Mouse (Mus musculus) liver, embryonic 15.5 days (tissue): ENCODE data around the gene 3110021N24Rik. TPM values are rescaled to one million over a fixed set of nuclear protein-coding genes. Genes with fewer than 3 reads are reported as not detected.

Experiments used
- ATAC-seq: fragments of 200-750 bp; cut with Nextera tagmentation; 2 replicates; pipeline ENCODE4 v1.8.0; 2017; ENCODE audit warnings: moderate number of reproducible peaks, mild to moderate bottlenecking, moderate library complexity; ENCODE audit not compliant: insufficient read depth
- H3K27ac ChIP-seq: fragments of 300-500 bp; sonication (generic); replicated peaks from 2 replicates; pipeline ENCODE4 v1.5.1; 2015; ENCODE audit warnings: mild to moderate bottlenecking, inconsistent platforms
- H3K27me3 ChIP-seq: fragments of 300-500 bp; sonication (generic); 2 replicates; pipeline ENCODE4 v1.6.1; 2015; ENCODE audit warnings: mild to moderate bottlenecking, inconsistent platforms
- H3K36me3 ChIP-seq: fragments of 300-500 bp; sonication (generic); replicated peaks from 2 replicates; pipeline ENCODE4 v1.6.1; 2015; ENCODE audit warnings: moderate library complexity, mild to moderate bottlenecking, inconsistent platforms
- H3K4me1 ChIP-seq: fragments of 300-500 bp; sonication (generic); replicated peaks from 2 replicates; pipeline ENCODE4 v1.6.1; 2015; ENCODE audit warnings: inconsistent platforms
- H3K4me2 ChIP-seq: fragments of 300-500 bp; sonication (generic); 2 replicates; pipeline ENCODE4 v1.6.1; 2015; ENCODE audit warnings: moderate library complexity, mild to moderate bottlenecking, inconsistent platforms
- H3K4me3 ChIP-seq: fragments of 300-500 bp; sonication (generic); replicated peaks from 2 replicates; pipeline ENCODE4 v1.5.1; 2015; ENCODE audit warnings: mild to moderate bottlenecking, inconsistent platforms
- H3K9ac ChIP-seq: fragments of 300-500 bp; sonication (generic); 2 replicates; pipeline ENCODE4 v1.6.1; 2015; ENCODE audit warnings: moderate library complexity, mild to moderate bottlenecking, inconsistent platforms
- H3K9me3 ChIP-seq: fragments of 300-500 bp; sonication (generic); replicated peaks from 2 replicates; pipeline ENCODE4 v1.6.1; 2016; ENCODE audit warnings: inconsistent platforms
- WGBS: fragments of 180-500 bp; shearing (Covaris S2); methylation state at CpG from one replicate; pipeline ENCODE4 v1.1.7; 2015; ENCODE audit warnings: mixed read lengths; ENCODE audit not compliant: insufficient replicate concordance; 5-methylcytosine and 5-hydroxymethylcytosine counted together
- polyA plus RNA-seq: library from polyadenylated mRNA; unstranded; fragments of >200 nt; fragmentation: Nextera tagmentation; extraction: Ambion mirVana; gene quantifications from 2 replicates; pipeline ENCODE4 v1.2.1, GENCODE M21; 2015

Gene 3110021N24Rik
- polyA plus RNA-seq, 1 experiment from 2014 or later: 0.15 TPM

- WGBS: 54% methylated on average over 3 of the region's 3 CpGs
- Histone ChIP-seq H3K9me3 (no peaks in the 10 kb centered on the region), H3K4me3 (no peak overlapping the region), H3K27me3 (no peaks in the 10 kb centered on the region), H3K9ac (no peak overlapping the region), H3K27ac (no peak overlapping the region), H3K4me1 (no peaks in the 10 kb centered on the region), H3K4me2 (no peak overlapping the region), H3K36me3 (no peaks in the 10 kb centered on the region)
- no peak for ATAC-seq
Measured at GRCm38 (mm10) chr4:108746160-108746873, 26.9 kb downstream of the 3110021N24Rik start.

GRCm38 (mm10) chr4:108759583-108759982 lies 40.1 kb downstream of the 3110021N24Rik start:
- no peaks in the 10 kb centered on the region for H3K9me3 ChIP-seq
- no peak overlapping the region for H3K4me2 ChIP-seq
- no peak overlapping the region for H3K4me3 ChIP-seq
- no peaks in the 10 kb centered on the region for H3K27me3 ChIP-seq
- H3K4me1 ChIP-seq: no peaks in the 10 kb centered on the region
- 69% methylated on average over 3 of the region's 3 CpGs for WGBS
- H3K27ac ChIP-seq: no peak overlapping the region
- no peak for ATAC-seq
- H3K9ac ChIP-seq: no peak overlapping the region
- no peaks in the 10 kb centered on the region for H3K36me3 ChIP-seq

GRCm38 (mm10) chr4:108768527-108768926 lies 49.1 kb downstream of the 3110021N24Rik start:
- H3K4me2 ChIP-seq: no peak overlapping the region
- no peaks in the 10 kb centered on the region for H3K27me3 ChIP-seq
- H3K27ac ChIP-seq: no peak overlapping the region
- H3K9me3 ChIP-seq: no peaks in the 10 kb centered on the region
- no peaks in the 10 kb centered on the region for H3K4me1 ChIP-seq
- no peak overlapping the region for H3K9ac ChIP-seq
- no peak overlapping the region for H3K4me3 ChIP-seq
- no peaks in the 10 kb centered on the region for H3K36me3 ChIP-seq
- ATAC-seq: no peak

- Histone ChIP-seq H3K9ac (peak overlapping the region; percentile 63), H3K9me3 (no peaks in the 10 kb centered on the region), H3K27me3 (peaks cover 60% of the 10 kb centered on the region), H3K27ac (0 out of 2 replicates have a peak overlapping the region, but pooled peaks have one; percentile 68), H3K36me3 (no peaks in the 10 kb centered on the region), H3K4me3 (peak overlapping the region; percentile 63), H3K4me1 (peaks cover 13% of the 10 kb centered on the region; the same call in 1 of the 2 replicates), H3K4me2 (peak overlapping the region; percentile 83)
- ATAC-seq: no peak
- WGBS: under 1% methylated on average over 7 of the region's 7 CpGs
Measured at GRCm38 (mm10) chr4:108779763-108780056, 60.3 kb downstream of the 3110021N24Rik start.

GRCm38 (mm10) chr4:108780057-108780863 lies 60.8 kb downstream of the 3110021N24Rik start, which contains the start of gene Zfyve9:
Gene Zfyve9 (minus strand): TSS chr4:108780798.
- Histone ChIP-seq H3K9me3 (no peaks in the 10 kb centered on the region), H3K27me3 (peaks cover 60% of the 10 kb centered on the region), H3K4me1 (peaks cover 13% of the 10 kb centered on the region; the same call in 1 of the 2 replicates), H3K4me3 (peak within 1 kb of the TSS; percentile 63), H3K36me3 (no peaks in the 10 kb centered on the region), H3K4me2 (peak within 1 kb of the TSS; percentile 83), H3K27ac (peak within 1 kb of the TSS; percentile 68), H3K9ac (peak within 1 kb of the TSS; percentile 63)
- under 1% methylated on average over 111 of the region's 111 CpGs for WGBS
- ATAC-seq: peak; percentile 74

- H3K9me3 ChIP-seq: no peaks in the 10 kb centered on the region
- H3K4me1 ChIP-seq: peaks cover 13% of the 10 kb centered on the region; the same call in 1 of the 2 replicates
- WGBS: 2% methylated on average over 20 of the region's 20 CpGs
- H3K4me3 ChIP-seq: peak overlapping the region; percentile 63
- H3K4me2 ChIP-seq: peak overlapping the region; percentile 83
- H3K9ac ChIP-seq: no peak overlapping the region; the same call in 1 of the 2 replicates
- no peak overlapping the region for H3K27ac ChIP-seq
- H3K27me3 ChIP-seq: peaks cover 60% of the 10 kb centered on the region
- ATAC-seq: no peak
- no peaks in the 10 kb centered on the region for H3K36me3 ChIP-seq
Measured at GRCm38 (mm10) chr4:108780864-108781205, 61.4 kb downstream of the 3110021N24Rik start.

GRCm38 (mm10) chr4:108781596-108781995 lies 62.1 kb downstream of the 3110021N24Rik start:
- H3K9me3 ChIP-seq: no peaks in the 10 kb centered on the region
- H3K36me3 ChIP-seq: no peaks in the 10 kb centered on the region
- ATAC-seq: no peak
- no peak overlapping the region for H3K4me3 ChIP-seq
- H3K4me2 ChIP-seq: no peak overlapping the region
- no peak overlapping the region for H3K27ac ChIP-seq
- no peak overlapping the region for H3K9ac ChIP-seq
- 49% methylated on average over 3 of the region's 3 CpGs for WGBS
- H3K27me3 ChIP-seq: peaks cover 60% of the 10 kb centered on the region
- H3K4me1 ChIP-seq: peaks cover 13% of the 10 kb centered on the region; the same call in 1 of the 2 replicates

GRCm38 (mm10) chr4:108782421-108783085 lies 63.1 kb downstream of the 3110021N24Rik start:
- Histone ChIP-seq H3K36me3 (no peaks in the 10 kb centered on the region), H3K4me3 (no peak overlapping the region), H3K27me3 (peaks cover 59% of the 10 kb centered on the region), H3K27ac (no peak overlapping the region), H3K9me3 (no peaks in the 10 kb centered on the region), H3K9ac (no peak overlapping the region), H3K4me1 (peaks cover 13% of the 10 kb centered on the region; the same call in 1 of the 2 replicates), H3K4me2 (no peak overlapping the region)
- no peak for ATAC-seq
- WGBS: 23% methylated on average over 8 of the region's 8 CpGs

- 38% methylated on average over 6 of the region's 6 CpGs for WGBS
- Histone ChIP-seq H3K36me3 (no peaks in the 10 kb centered on the region), H3K4me2 (no peak overlapping the region), H3K9ac (no peak overlapping the region), H3K27ac (no peak overlapping the region), H3K27me3 (0 out of 2 replicates have a peak, but pooled peaks cover 1% of the 10 kb centered on the region), H3K9me3 (no peaks in the 10 kb centered on the region), H3K4me3 (no peak overlapping the region), H3K4me1 (no peaks in the 10 kb centered on the region)
- no peak for ATAC-seq
Measured at GRCm38 (mm10) chr4:108789258-108789936, 69.9 kb downstream of the 3110021N24Rik start.

- no peaks in the 10 kb centered on the region for H3K36me3 ChIP-seq
- no peaks in the 10 kb centered on the region for H3K27me3 ChIP-seq
- H3K9ac ChIP-seq: no peak overlapping the region
- H3K4me2 ChIP-seq: no peak overlapping the region
- H3K4me3 ChIP-seq: no peak overlapping the region
- H3K4me1 ChIP-seq: no peaks in the 10 kb centered on the region
- H3K27ac ChIP-seq: no peak overlapping the region
- no peak for ATAC-seq
- 22% methylated on average over 1 of the region's 1 CpGs for WGBS
- no peaks in the 10 kb centered on the region for H3K9me3 ChIP-seq
Measured at GRCm38 (mm10) chr4:108790507-108790906, 71.1 kb downstream of the 3110021N24Rik start.
